Mouse (Mus musculus): ENCODE results near the gene Mfap1b. TPM values are rescaled to one million over a fixed set of nuclear protein-coding genes. Genes with fewer than 3 reads are reported as not detected.

The Mfap1b gene
- polyA plus RNA-seq (2021; fragmentation: Nextera tagmentation): 37.3 and 49.3 TPM in 2 replicates
- long read RNA-seq, experiment 1, transcript Mfap1b-201 (7 exons, 3,362 nt): major isoform, 450 of 484 reads
- long read RNA-seq, experiment 1, partial matches to known transcripts: 19 of 484 reads
- long read RNA-seq, experiment 1, other reads (novel, unspliced or antisense): 15 of 484 reads
- long read RNA-seq, experiment 2, transcript Mfap1b-201 (7 exons, 3,362 nt): major isoform, 68 of 130 reads
- long read RNA-seq, experiment 2, partial matches to known transcripts: 47 of 130 reads
- long read RNA-seq, experiment 2, other reads (novel, unspliced or antisense): 15 of 130 reads

DNA sequence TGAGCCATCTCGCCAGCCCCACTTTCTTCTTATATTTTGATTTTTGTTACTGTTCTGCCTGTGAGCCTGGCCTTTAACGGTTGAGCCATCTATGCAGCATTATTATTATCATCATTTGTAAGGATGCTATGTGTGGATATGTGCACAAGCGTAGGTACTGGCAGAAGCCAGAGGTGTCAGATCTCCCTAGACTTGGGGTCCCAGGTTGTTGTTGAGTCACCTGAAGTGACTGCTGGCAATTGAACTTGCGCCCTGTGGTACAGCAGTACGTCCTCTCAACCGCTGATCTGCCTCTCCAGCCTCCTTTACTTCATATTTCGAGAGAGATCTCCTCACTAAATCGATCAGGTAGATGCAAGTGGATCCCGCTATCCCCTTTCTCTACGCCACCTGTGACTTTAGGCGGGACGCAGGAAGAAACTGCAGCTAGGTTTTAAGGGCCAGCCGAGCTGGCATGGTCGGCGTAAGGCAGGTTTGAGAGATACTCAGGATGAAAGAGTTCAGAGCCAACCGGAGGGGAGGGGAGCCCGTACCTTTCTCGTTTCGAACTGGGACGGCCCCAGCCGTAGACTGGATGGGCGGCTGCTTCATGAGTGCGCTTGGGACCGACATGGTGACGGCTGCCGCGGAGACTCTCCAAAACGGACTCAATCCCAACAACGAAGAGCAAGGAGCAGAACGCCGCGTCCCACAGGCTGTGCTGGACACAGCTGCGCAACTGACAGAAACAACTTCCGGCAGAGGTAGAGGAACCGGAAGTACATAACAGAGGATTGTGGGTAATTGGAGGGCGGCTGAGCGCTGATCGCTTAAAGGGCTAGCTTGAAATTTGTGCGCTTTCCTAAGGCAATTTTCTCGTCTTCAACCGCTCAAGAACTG is at the start of gene Mfap1b:
Gene Mfap1b (minus strand): TSS at position 767 of the 879 bp plus-strand sequence.

DNA sequence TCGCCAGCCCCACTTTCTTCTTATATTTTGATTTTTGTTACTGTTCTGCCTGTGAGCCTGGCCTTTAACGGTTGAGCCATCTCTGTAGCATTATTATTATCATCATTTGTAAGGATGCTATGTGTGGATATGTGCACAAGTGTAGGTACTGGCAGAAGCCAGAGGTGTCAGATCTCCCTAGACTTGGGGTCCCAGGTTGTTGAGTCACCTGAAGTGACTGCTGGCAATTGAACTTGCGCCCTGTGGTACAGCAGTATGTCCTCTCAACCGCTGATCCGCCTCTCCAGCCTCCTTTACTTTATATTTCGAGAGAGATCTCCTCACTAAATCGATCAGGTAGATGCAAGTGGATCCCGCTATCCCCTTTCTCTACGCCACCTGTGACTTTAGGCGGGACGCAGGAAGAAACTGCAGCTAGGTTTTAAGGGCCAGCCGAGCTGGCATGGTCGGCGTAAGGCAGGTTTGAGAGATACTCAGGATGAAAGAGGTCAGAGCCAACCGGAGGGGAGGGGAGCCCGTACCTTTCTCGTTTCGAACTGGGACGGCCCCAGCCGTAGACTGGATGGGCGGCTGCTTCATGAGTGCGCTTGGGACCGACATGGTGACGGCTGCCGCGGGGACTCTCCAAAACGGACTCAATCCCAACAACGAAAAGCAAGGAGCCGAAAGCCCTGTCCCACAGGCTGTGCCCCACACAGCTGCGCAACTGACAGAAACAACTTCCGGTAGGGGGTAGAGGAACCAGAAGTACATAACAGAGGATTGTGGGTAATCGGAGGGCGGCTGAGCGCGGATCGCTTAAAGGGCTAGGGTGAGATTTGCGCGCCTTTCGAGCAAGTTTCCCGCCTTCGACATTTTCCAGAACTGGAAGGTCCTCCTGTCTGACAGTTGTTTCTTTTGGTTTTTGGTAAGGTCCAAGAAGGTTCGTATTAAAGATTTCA is 32.3 kb upstream of the Mfap1b start, which contains the start of the genes Mfap1a and Wdr76:
Gene Mfap1a (minus strand): TSS at position 724 of the 941 bp plus-strand sequence.
Gene Wdr76 (plus strand): TSS at position 782 of the 941 bp plus-strand sequence.

DNA sequence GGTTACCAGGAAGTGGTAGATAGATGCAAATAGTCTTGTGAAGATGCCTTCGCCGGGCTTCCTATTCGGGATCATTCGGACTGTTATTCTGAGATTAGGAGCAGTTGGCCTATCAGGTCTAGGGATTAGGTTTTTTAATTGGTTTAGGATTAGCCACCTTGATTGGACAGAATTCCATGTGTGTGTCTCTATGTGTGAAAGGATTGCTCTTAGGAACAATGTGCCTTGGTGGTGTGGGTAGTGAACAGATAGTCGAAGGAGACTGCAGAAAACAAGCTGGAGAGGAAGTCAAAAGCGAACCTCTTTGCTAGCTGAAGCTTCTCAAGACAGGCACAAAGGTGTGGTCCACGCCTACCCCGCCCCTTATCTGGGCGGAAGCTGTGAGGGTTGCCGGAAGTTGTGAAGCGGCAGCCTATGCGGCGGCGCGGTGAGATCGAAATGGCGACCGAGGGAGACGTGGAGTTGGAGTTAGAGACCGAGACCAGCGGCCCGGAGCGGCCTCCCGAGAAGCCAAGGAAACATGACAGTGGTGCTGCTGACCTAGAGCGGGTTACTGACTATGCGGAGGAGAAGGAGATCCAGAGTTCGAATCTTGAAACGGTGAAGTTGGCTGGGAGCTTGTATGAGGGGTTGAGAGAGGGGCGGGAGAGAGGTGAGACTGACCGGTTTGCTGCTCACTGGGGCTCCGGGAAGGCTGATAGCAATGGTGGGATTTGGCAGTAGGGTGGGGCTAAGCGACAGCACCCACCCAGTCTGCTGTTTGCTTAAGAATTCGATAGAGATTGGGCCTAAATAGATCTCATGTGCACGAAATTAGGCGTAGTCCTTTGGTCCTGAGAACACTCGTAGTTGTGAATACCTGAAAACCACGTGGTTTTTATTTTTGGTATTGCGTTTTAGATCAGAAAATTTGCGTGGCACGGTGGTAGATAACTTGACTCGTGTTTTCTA is 16.9 kb downstream of the Mfap1b start, which contains the start of gene Serinc4:
Gene Serinc4 (minus strand): TSS at position 90 of the 951 bp plus-strand sequence.

DNA sequence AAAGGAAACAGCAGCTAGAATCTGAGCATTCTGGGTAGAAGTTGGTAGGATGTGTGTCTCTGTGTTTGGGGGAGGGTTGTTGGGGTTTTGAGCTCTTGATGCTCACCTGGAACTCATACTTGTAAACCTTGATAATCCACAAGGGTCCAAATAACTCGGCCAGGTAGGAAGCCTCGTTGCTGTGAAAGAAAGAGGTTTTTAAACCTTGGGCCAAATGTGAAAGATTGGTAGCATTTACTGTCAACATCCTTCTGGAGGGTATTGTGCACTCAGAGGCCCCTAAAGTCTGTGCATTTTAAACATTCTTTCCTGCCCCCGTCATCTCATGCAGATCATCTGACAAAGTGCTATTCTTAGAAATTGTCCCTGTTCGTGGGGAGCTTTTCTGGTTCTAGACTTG is 20.9 kb downstream of the Mfap1b start, which contains the start of gene Hypk:
Gene Hypk (plus strand): TSS at position 301 of the 400 bp plus-strand sequence.

DNA sequence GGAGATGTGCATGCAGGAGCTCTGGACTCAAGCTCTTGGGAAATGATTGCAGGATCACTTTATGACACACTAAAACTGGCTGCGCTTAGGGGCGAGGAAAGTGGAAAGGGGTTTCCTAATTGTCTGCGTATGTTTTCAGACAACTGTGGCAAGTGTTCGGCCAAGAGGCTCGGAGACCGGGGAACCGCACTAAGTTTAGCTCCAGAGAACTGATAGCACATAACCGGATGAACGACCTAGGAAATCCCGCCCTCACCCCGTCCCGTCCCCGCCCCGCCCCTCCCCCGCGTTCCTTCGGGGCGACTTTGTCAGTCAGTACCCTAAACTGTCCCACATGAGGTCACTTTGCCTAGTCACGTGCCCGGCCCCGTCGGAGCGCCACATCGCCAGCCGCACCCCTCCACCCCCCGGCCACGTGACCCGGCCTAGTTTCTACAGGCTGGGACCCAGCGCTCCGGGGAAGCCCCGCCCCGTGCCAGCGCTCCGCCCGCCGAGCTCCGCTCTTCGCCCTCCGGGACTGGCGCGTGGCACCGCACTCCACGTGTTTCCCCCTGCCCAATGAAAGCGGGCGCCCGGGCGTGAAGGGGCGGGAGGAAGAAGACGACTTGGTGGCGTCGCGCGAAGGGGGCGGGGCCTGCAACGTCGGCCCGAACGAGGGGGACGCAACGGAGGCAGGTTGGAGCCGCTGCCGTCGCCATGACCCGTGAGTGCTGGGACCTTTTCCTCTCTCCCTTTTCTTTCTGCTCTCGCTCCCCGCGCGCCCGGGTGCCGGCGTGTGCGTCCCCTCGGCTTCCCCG is 24.9 kb downstream of the Mfap1b start, which contains the start of gene Serf2:
Gene Serf2 (plus strand): TSS at position 457 of the 797 bp plus-strand sequence.

GRCm38 (mm10) chr2:121444178-121444577 is 29.7 kb downstream of the Mfap1b start, which contains the start of gene Ell3:
Ell3 (minus strand) TSS chr2:121444278.

GRCm38 (mm10) chr2:121413387-121414042 is 60.4 kb downstream of the Mfap1b start, which contains the start of the genes Pdia3 and Catsper2:
Pdia3 (plus strand) TSS chr2:121413775.
Catsper2 (minus strand) TSS chr2:121413792.

Other genes with a start within 250 kb of the Mfap1b start
- 20.2 and 28.1 TPM in 2 replicates for gene Trp53bp1, start 202.7 kb downstream of the Mfap1b start, polyA plus RNA-seq (2021; fragmentation: Nextera tagmentation)
- 116 and 149 TPM in 2 replicates for gene Map1a, start 184.5 kb downstream of the Mfap1b start, polyA plus RNA-seq (2021; fragmentation: Nextera tagmentation)
- gene Ppip5k1, start 118.7 kb downstream of the Mfap1b start, polyA plus RNA-seq (2021; fragmentation: Nextera tagmentation): 24.7 and 28.6 TPM in 2 replicates
- gene Ckmt1, start 116.4 kb downstream of the Mfap1b start, polyA plus RNA-seq (2021; fragmentation: Nextera tagmentation): 304 and 453 TPM in 2 replicates
- 0.04 TPM in 1 of 2 replicates, not detected in the other for gene Strc, start 86.9 kb downstream of the Mfap1b start, polyA plus RNA-seq (2021; fragmentation: Nextera tagmentation)
- gene Pdia3, start 60.3 kb downstream of the Mfap1b start, polyA plus RNA-seq (2021; fragmentation: Nextera tagmentation): 77.7 and 103 TPM in 2 replicates
- gene Catsper2, start 60.3 kb downstream of the Mfap1b start, polyA plus RNA-seq (2021; fragmentation: Nextera tagmentation): 0.81 and 1.7 TPM in 2 replicates
- gene Ell3, start 29.8 kb downstream of the Mfap1b start, polyA plus RNA-seq (2021; fragmentation: Nextera tagmentation): 0.90 and 1.5 TPM in 2 replicates
- gene Serf2, start 24.9 kb downstream of the Mfap1b start, polyA plus RNA-seq (2021; fragmentation: Nextera tagmentation): 612 and 693 TPM in 2 replicates
- 97.5 and 119 TPM in 2 replicates for gene Hypk, start 20.8 kb downstream of the Mfap1b start, polyA plus RNA-seq (2021; fragmentation: Nextera tagmentation)
- gene Serinc4, start 17.3 kb downstream of the Mfap1b start, polyA plus RNA-seq (2021; fragmentation: Nextera tagmentation): 0.21 TPM in 1 of 2 replicates, not detected in the other
- gene Mfap1a, start 32.6 kb upstream of the Mfap1b start, polyA plus RNA-seq (2021; fragmentation: Nextera tagmentation): 11.3 and 13.6 TPM in 2 replicates
- gene Wdr76, start 32.7 kb upstream of the Mfap1b start, polyA plus RNA-seq (2021; fragmentation: Nextera tagmentation): 1.5 and 1.7 TPM in 2 replicates

Measured in left cerebral cortex, adult 6 months (tissue).